Mouse (Mus musculus) embryonic fibroblast, embryonic 13.5 days (primary cell): Measurements from ENCODE around the gene Pramel7.

Source experiments
- CTCF ChIP-seq: IDR thresholded peaks from 2 replicates; pipeline ENCODE4 v1.5.1; 2011; ENCODE audit warnings: mild to moderate bottlenecking, control low read depth, low read length, moderate library complexity, borderline replicate concordance; ENCODE audit not compliant: insufficient read depth
- POLR2A ChIP-seq: IDR thresholded peaks from 2 replicates; pipeline ENCODE4 v1.6.1; 2011; ENCODE audit warnings: low read depth, mild to moderate bottlenecking, control low read depth, low read length, moderate library complexity

GRCm38 (mm10) chr2:87480207-87480606, 16.7 kb downstream of the Pramel7 start:
- TF ChIP-seq CTCF, result no peak
- no peak for TF ChIP-seq POLR2A
